Mouse (Mus musculus) C2C12 (cell line): ENCODE results near the gene Gpx5. TPM values are rescaled to one million over a fixed set of nuclear protein-coding genes. Genes with fewer than 3 reads are reported as not detected.
A peak's percentile ranks its signal among the peaks of the same experiment; 100 is the strongest.
"Not testable (repeated sequence)": the region's sequence is repeated elsewhere in the genome, so short reads cannot be mapped to it uniquely, and the experiment has no call there.

ENCODE experiments used
- H3K27me3 ChIP-seq: one replicate; pipeline ENCODE4 v1.6.1; 2011; ENCODE audit not compliant: control insufficient read depth, insufficient read depth, insufficient read length
- H3K36me3 ChIP-seq: one replicate; pipeline ENCODE4 v1.6.1; 2011; ENCODE audit not compliant: control insufficient read depth, insufficient read depth
- H3K4me3 ChIP-seq: one replicate; pipeline ENCODE4 v1.5.1; 2011; ENCODE audit warnings: mild to moderate bottlenecking, control low read depth; ENCODE audit not compliant: poor library complexity, insufficient read depth, severe bottlenecking
- H3K79me2 ChIP-seq: one replicate; pipeline ENCODE4 v1.6.1; 2011; ENCODE audit not compliant: control insufficient read depth, insufficient read depth
- H3K79me3 ChIP-seq: one replicate; pipeline ENCODE4 v1.6.1; 2011; ENCODE audit warnings: low read depth, control low read depth
- H3ac ChIP-seq: one replicate; pipeline ENCODE3; 2011; ENCODE audit warnings: low read depth; ENCODE audit not compliant: control insufficient read depth, insufficient read length
- CEBPB ChIP-seq: IDR thresholded peaks from one replicate; pipeline ENCODE4 v1.6.1; 2011; ENCODE audit warnings: low read depth, mild to moderate bottlenecking, control low read depth, moderate library complexity
- CTCF ChIP-seq: IDR thresholded peaks from one replicate; pipeline ENCODE4 v1.5.1; 2011; ENCODE audit not compliant: control insufficient read depth, insufficient read depth, insufficient read length
- FOSL1 ChIP-seq: IDR thresholded peaks from one replicate; pipeline ENCODE4 v1.8.0; 2011; ENCODE audit warnings: mild to moderate bottlenecking, low read length; ENCODE audit not compliant: poor library complexity, insufficient read depth, severe bottlenecking
- MAX ChIP-seq: IDR thresholded peaks from one replicate; pipeline ENCODE4 v1.6.1; 2011; ENCODE audit warnings: mild to moderate bottlenecking, control low read depth
- MYOD1 ChIP-seq: IDR thresholded peaks from one replicate; pipeline ENCODE4 v1.6.1; 2011; ENCODE audit warnings: low read depth; ENCODE audit not compliant: control insufficient read depth, insufficient read length
- MYOG ChIP-seq: IDR thresholded peaks from one replicate; pipeline ENCODE4 v1.6.1; 2011; ENCODE audit not compliant: control insufficient read depth, insufficient read length; ENCODE audit errors: extremely low read depth
- USF1 ChIP-seq: IDR thresholded peaks from one replicate; pipeline ENCODE4 v1.6.1; 2011; ENCODE audit warnings: low read depth, mild to moderate bottlenecking, control low read depth, moderate library complexity
- polyA plus RNA-seq: library from polyadenylated mRNA; unstranded; fragments of >200 nt; fragmentation: generic; extraction: Trizol; gene quantifications from one replicate; pipeline ENCODE4 v1.2.1, GENCODE M21; 2012; ENCODE audit warnings: missing spikeins

Gene Gpx5
- polyA plus RNA-seq, 1 experiment, result not detected

- H3K4me3 ChIP-seq, result peak overlapping the region; percentile 37
- H3ac ChIP-seq, result peak overlapping the region; percentile 56
- H3K36me3 ChIP-seq, result no peaks in the 10 kb centered on the region
- no peaks in the 10 kb centered on the region for H3K79me3 ChIP-seq
- H3K79me2 ChIP-seq, result no peaks in the 10 kb centered on the region
- no peaks in the 10 kb centered on the region for H3K27me3 ChIP-seq
- TF ChIP-seq MYOG (no peak), USF1 (no peak), CEBPB (no peak), MAX (no peak), FOSL1 (no peak), MYOD1 (no peak), CTCF (no peak)
Observed at GRCm38 (mm10) chr13:21253569-21253968, 39.0 kb downstream of the Gpx5 start.

DNA sequence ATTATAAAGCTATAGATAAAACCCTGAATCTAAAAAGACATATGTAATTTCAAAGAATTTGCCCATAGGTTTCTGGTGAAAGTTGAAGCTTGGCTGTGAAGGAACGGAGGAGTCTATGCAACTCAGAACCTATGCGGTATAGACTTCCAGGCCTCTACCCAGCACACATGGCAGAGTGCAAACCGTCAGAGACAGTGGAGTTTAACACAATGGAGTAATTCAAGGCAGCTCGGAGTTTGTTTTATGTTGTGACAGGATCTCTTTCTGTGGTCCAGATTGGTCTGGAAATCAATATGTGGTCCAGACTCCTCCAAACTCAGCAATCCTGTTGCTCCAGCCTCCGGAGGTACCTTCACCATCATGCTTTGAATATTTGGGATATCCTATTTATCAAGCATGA, 39.5 kb downstream of the Gpx5 start:
- Histone ChIP-seq H3K79me2 (no peaks in the 10 kb centered on the region), H3K79me3 (no peaks in the 10 kb centered on the region), H3ac (no peak overlapping the region), H3K27me3 (no peaks in the 10 kb centered on the region), H3K36me3 (no peaks in the 10 kb centered on the region), H3K4me3 (peak overlapping the region; percentile 37)
- TF ChIP-seq MYOD1 (no peak), MYOG (no peak)

DNA sequence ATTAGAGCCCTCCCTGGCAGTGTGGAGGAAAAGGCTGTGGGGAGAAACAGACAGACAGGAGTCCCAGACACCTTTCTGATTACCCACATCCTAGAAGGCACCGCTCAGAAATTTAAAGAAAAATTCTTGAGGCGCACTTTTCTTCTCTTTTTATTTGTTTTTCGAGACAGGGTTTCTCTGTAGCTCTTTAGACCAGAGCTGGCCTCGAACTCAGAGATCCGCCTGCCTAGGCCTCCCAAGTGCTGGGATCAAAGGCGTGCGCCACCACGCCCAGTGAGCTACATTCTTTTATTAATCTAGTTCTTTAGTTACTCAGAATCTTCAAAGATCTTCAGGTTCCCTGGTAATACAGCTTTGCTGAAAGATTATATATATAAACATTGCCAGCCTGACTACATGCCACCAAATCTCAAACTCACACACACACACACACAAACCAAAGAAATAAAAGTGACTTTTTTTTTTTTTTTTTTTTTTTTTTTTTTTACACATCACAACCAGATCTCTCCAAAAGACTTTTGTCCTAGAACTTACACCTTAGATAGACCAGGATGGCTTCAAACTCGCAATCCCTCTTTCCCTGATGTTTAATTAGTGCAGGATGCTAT, 42.4 kb downstream of the Gpx5 start:
- Histone ChIP-seq H3K36me3 (no peaks in the 10 kb centered on the region), H3K4me3 (no peak overlapping the region), H3K27me3 (no peaks in the 10 kb centered on the region), H3K79me2 (no peaks in the 10 kb centered on the region), H3ac (no peak overlapping the region), H3K79me3 (no peaks in the 10 kb centered on the region)
- TF ChIP-seq MYOG (no peak), MAX (no peak), CTCF (no peak), USF1 (no peak), MYOD1 (no peak), FOSL1 (no peak), CEBPB (no peak)

GRCm38 (mm10) chr13:21249022-21249421, 43.5 kb downstream of the Gpx5 start:
- no peak overlapping the region for H3ac ChIP-seq
- TF ChIP-seq USF1 (no peak), MAX (no peak), CTCF (no peak), MYOD1 (no peak), FOSL1 (no peak), MYOG (no peak), CEBPB (no peak)
- H3K27me3 ChIP-seq, result no peaks in the 10 kb centered on the region
- H3K4me3 ChIP-seq, result no peak overlapping the region
- no peaks in the 10 kb centered on the region for H3K79me2 ChIP-seq
- H3K36me3 ChIP-seq, result no peaks in the 10 kb centered on the region
- no peaks in the 10 kb centered on the region for H3K79me3 ChIP-seq

GRCm38 (mm10) chr13:21246276-21246675, 46.3 kb downstream of the Gpx5 start:
- TF ChIP-seq USF1, result no peak
- TF ChIP-seq CEBPB, result no peak
- no peak for TF ChIP-seq FOSL1
- no peak for TF ChIP-seq MYOG
- no peak for TF ChIP-seq MAX
- no peak overlapping the region for H3ac ChIP-seq
- H3K79me3 ChIP-seq, result no peaks in the 10 kb centered on the region
- H3K27me3 ChIP-seq, result no peaks in the 10 kb centered on the region
- H3K79me2 ChIP-seq, result no peaks in the 10 kb centered on the region
- no peak overlapping the region for H3K4me3 ChIP-seq
- no peaks in the 10 kb centered on the region for H3K36me3 ChIP-seq

DNA sequence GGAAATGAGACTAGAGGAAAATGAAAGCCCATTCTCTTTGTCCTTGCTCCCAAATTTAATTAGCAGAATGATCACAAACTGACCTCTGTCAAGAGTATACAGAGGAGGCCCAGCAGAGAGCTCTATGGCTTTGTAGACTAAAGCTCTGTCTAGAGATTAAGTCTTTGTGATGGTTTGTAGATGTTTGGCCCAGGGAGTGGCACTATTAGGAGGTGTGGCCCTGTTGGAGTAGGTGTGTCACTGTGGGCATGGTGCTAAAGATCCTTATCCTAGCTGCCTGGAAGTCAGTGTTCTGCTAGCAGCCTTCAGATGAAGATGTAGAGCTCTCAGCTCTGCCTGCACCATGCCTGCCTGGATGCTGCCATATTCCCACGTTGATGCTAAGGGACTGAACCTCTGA, 47.6 kb downstream of the Gpx5 start:
- H3K27me3 ChIP-seq, H3K79me2 ChIP-seq: not testable (repeated sequence)

DNA sequence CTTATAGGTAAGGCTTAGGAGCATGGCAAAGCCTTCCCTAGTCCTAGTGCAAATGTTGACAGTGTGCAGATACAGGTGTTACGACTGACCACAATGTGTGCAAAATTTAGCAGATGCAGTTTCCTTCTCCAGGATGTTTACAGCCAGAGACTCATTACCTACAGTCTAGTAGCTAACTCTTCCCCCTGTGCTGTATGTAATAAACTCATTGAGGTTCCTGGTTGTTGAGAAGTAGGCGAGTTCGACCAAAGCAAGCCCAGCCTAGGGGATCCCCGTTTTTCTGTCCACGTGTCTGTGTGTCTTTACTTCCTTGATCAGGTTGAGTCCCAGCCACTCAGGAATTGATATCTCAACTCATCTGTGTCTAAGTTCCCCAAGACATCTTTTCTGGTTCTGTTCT, 48.4 kb downstream of the Gpx5 start:
- H3ac ChIP-seq, result no peak overlapping the region
- no peaks in the 10 kb centered on the region for H3K36me3 ChIP-seq
- no peaks in the 10 kb centered on the region for H3K79me3 ChIP-seq
- H3K27me3 ChIP-seq, result no peaks in the 10 kb centered on the region
- H3K79me2 ChIP-seq, result no peaks in the 10 kb centered on the region
- TF ChIP-seq CTCF, result no peak
- TF ChIP-seq CEBPB, result no peak
- no peak for TF ChIP-seq MYOG
- TF ChIP-seq FOSL1, result no peak
- TF ChIP-seq MYOD1, result no peak
- TF ChIP-seq MAX, result no peak
- TF ChIP-seq USF1, result no peak
- no peak overlapping the region for H3K4me3 ChIP-seq

More for the DNA sequence above, 47.6 kb downstream of the Gpx5 start:
- H3ac ChIP-seq, H3K36me3 ChIP-seq, H3K4me3 ChIP-seq, H3K79me3 ChIP-seq: not testable (repeated sequence)
